Comparison of ENCODE assay signal across 13 mouse cellular contexts in genomic region chr5:144159137-144159536, GRCm38 (mm10). TPM values are rescaled to one million over a fixed set of nuclear protein-coding genes. Genes with fewer than 3 reads are reported as not detected.
A peak's percentile ranks its signal among the peaks of the same experiment; 100 is the strongest.
DNase-seq lines count a peak whose midpoint lies in the region; ATAC-seq lines count a peak whose summit lies in the region.
"Had no signal": no experiment of that assay in that cellular context is flagged by ENCODE, and none has a peak within 500 bp of the region (broad histone marks: within the 10 kb centered on the region; RNA-seq: fewer than 3 reads in every experiment).

No protein-coding gene starts in this region.

- no peak for DNase-seq in kidney, adult 9 months
- peak; percentile 25 for DNase-seq in R1 (ENCODE audit: low read depth, low spot score)
- no peak for DNase-seq in right cerebral cortex, postnatal 25 days
- no peak for DNase-seq in spleen, adult 12 weeks (ENCODE audit: low spot score)
- DNase-seq: thymus, postnatal 14 days had no signal

- WGBS in forebrain, embryonic 12.5 days: 94% methylated on average over 8 of the region's 8 CpGs
- WGBS in forebrain, embryonic 16.5 days: 71% methylated on average over 8 of the region's 8 CpGs
- 93% methylated on average over 8 of the region's 8 CpGs for WGBS in kidney, embryonic 15.5 days
- 85% methylated on average over 8 of the region's 8 CpGs for WGBS in intestine, embryonic 16.5 days

- no peaks in the 10 kb centered on the region for H3K27me3 ChIP-seq in forebrain, embryonic 12.5 days
- no peaks in the 10 kb centered on the region for H3K27me3 ChIP-seq in forebrain, embryonic 16.5 days (replicated peaks; ENCODE audit: control insufficient read depth, insufficient read depth, low read length)
- no peaks in the 10 kb centered on the region for H3K27me3 ChIP-seq in kidney, embryonic 15.5 days
- no peaks in the 10 kb centered on the region for H3K27me3 ChIP-seq in intestine, embryonic 16.5 days (replicated peaks; ENCODE audit: control insufficient read depth, insufficient read depth, low read length)
- H3K27me3 ChIP-seq: limb, embryonic 12.5 days; neural tube, embryonic 12.5 days had no signal

- peak overlapping the region; percentile 65; the same call in 1 of the 2 replicates for H3K27ac ChIP-seq in forebrain, embryonic 12.5 days
- no peak overlapping the region for H3K27ac ChIP-seq in forebrain, embryonic 16.5 days (ENCODE audit: low read length)
- H3K27ac ChIP-seq in kidney, embryonic 15.5 days: peak overlapping the region; percentile 68
- H3K27ac ChIP-seq in intestine, embryonic 16.5 days (ENCODE audit: low read length): peak overlapping the region; percentile 85
- H3K27ac ChIP-seq: macrophage; neural tube, embryonic 12.5 days had no signal

- no peak overlapping the region for H3K9ac ChIP-seq in forebrain, embryonic 12.5 days
- no peak overlapping the region for H3K9ac ChIP-seq in forebrain, embryonic 16.5 days (replicated peaks; ENCODE audit: low read depth, low read length)
- no peak overlapping the region for H3K9ac ChIP-seq in kidney, embryonic 15.5 days
- no peak overlapping the region for H3K9ac ChIP-seq in intestine, embryonic 16.5 days (ENCODE audit: low read depth, low read length)
- H3K9ac ChIP-seq: limb, embryonic 12.5 days; neural tube, embryonic 12.5 days had no signal

- peaks cover 49% of the 10 kb centered on the region for H3K36me3 ChIP-seq in forebrain, embryonic 12.5 days (replicated peaks)
- H3K36me3 ChIP-seq in forebrain, embryonic 16.5 days (ENCODE audit: control insufficient read depth, insufficient read depth): no peaks in the 10 kb centered on the region; the same call in none of the 2 replicates
- H3K36me3 ChIP-seq in kidney, embryonic 15.5 days: peaks cover 42% of the 10 kb centered on the region
- no peaks in the 10 kb centered on the region; the same call in 1 of the 2 replicates for H3K36me3 ChIP-seq in intestine, embryonic 16.5 days (ENCODE audit: control insufficient read depth, insufficient read depth, low read length)

- no peaks in the 10 kb centered on the region; the same call in 1 of the 2 replicates for H3K4me1 ChIP-seq in forebrain, embryonic 12.5 days
- H3K4me1 ChIP-seq in forebrain, embryonic 16.5 days (replicated peaks; ENCODE audit: control insufficient read depth, insufficient read depth, low read length): peaks cover 5% of the 10 kb centered on the region; the same call in 1 of the 2 replicates
- peaks cover 16% of the 10 kb centered on the region for H3K4me1 ChIP-seq in kidney, embryonic 15.5 days
- peaks cover 12% of the 10 kb centered on the region for H3K4me1 ChIP-seq in intestine, embryonic 16.5 days (ENCODE audit: control insufficient read depth, insufficient read depth, low read length)
- H3K4me1 ChIP-seq: limb, embryonic 12.5 days; neural tube, embryonic 12.5 days had no signal

- no peaks in the 10 kb centered on the region for H3K9me3 ChIP-seq in forebrain, embryonic 12.5 days
- no peaks in the 10 kb centered on the region for H3K9me3 ChIP-seq in forebrain, embryonic 16.5 days (ENCODE audit: control insufficient read depth, low read length)
- H3K9me3 ChIP-seq in kidney, embryonic 15.5 days (replicated peaks): no peaks in the 10 kb centered on the region
- no peaks in the 10 kb centered on the region for H3K9me3 ChIP-seq in intestine, embryonic 16.5 days (ENCODE audit: control insufficient read depth, low read length)
- H3K9me3 ChIP-seq: limb, embryonic 12.5 days; neural tube, embryonic 12.5 days had no signal

- no peak for ATAC-seq in forebrain, embryonic 12.5 days (ENCODE audit: low FRiP score)
- no peak for ATAC-seq in forebrain, embryonic 16.5 days
- no peak for ATAC-seq in kidney, embryonic 15.5 days (replicated peaks; ENCODE audit: low FRiP score)
- ATAC-seq in intestine, embryonic 16.5 days: peak; percentile 74
- ATAC-seq: activated CD4-positive, CD25-positive, alpha-beta regulatory T cell, adult 4 months had no signal

- no peak overlapping the region for H3K4me3 ChIP-seq in forebrain, embryonic 12.5 days (replicated peaks)
- no peak overlapping the region for H3K4me3 ChIP-seq in forebrain, embryonic 16.5 days (replicated peaks; ENCODE audit: low read length)
- no peak overlapping the region for H3K4me3 ChIP-seq in kidney, embryonic 15.5 days (replicated peaks)
- H3K4me3 ChIP-seq in intestine, embryonic 16.5 days (ENCODE audit: low read length): no peak overlapping the region
- H3K4me3 ChIP-seq: limb, embryonic 12.5 days; neural tube, embryonic 12.5 days had no signal

- no peak overlapping the region for H3K4me2 ChIP-seq in forebrain, embryonic 12.5 days
- no peak overlapping the region for H3K4me2 ChIP-seq in forebrain, embryonic 16.5 days (ENCODE audit: low read length)
- no peak overlapping the region for H3K4me2 ChIP-seq in kidney, embryonic 15.5 days
- H3K4me2 ChIP-seq in intestine, embryonic 16.5 days (ENCODE audit: low read depth, low read length): no peak overlapping the region
- H3K4me2 ChIP-seq: limb, embryonic 12.5 days; neural tube, embryonic 12.5 days had no signal

RNA-seq across cellular contexts. Expression of gene Bhlha15, which starts 30.9 kb away (rescaled TPM):
- 0.09 and 0.13 TPM in 2 replicates for polyA plus RNA-seq in forebrain, embryonic 12.5 days (2016; fragmentation: Nextera tagmentation; extraction: Ambion mirVana)
- 0.05 and 0.09 TPM in 2 replicates for polyA plus RNA-seq in forebrain, embryonic 16.5 days (2015; fragmentation: Nextera tagmentation; extraction: Ambion mirVana)
- polyA plus RNA-seq in kidney, embryonic 15.5 days (2015; fragmentation: Nextera tagmentation; extraction: Ambion mirVana): 0.48 and 0.71 TPM in 2 replicates
- polyA plus RNA-seq in intestine, embryonic 16.5 days (2015; fragmentation: Nextera tagmentation; extraction: Ambion mirVana): 10.2 and 13.0 TPM in 2 replicates
- polyA plus RNA-seq: macrophage had no signal

RNA-seq across cellular contexts. Expression of gene Lmtk2, which starts 58.9 kb away (rescaled TPM):
- polyA plus RNA-seq in forebrain, embryonic 12.5 days (2016; fragmentation: Nextera tagmentation; extraction: Ambion mirVana): 9.5 and 10.3 TPM in 2 replicates
- 9.4 TPM in 2 replicates for polyA plus RNA-seq in forebrain, embryonic 16.5 days (2015; fragmentation: Nextera tagmentation; extraction: Ambion mirVana)
- polyA plus RNA-seq in kidney, embryonic 15.5 days (2015; fragmentation: Nextera tagmentation; extraction: Ambion mirVana): 5.4 and 5.8 TPM in 2 replicates
- 4.8 and 5.4 TPM in 2 replicates for polyA plus RNA-seq in intestine, embryonic 16.5 days (2015; fragmentation: Nextera tagmentation; extraction: Ambion mirVana)
